Mouse (Mus musculus) ES-Bruce4 (cell line): ENCODE data around the gene Wdr45b. TPM values are rescaled to one million over a fixed set of nuclear protein-coding genes. Genes with fewer than 3 reads are reported as not detected.
A peak's percentile ranks its signal among the peaks of the same experiment; 100 is the strongest.

Source experiments
- H3K27ac ChIP-seq: 2 replicates; pipeline ENCODE4 v1.5.1; 2012; ENCODE audit warnings: low read length, inconsistent platforms; ENCODE audit not compliant: insufficient read depth
- H3K27me3 ChIP-seq: 2 replicates; pipeline ENCODE4 v1.6.1; 2012; ENCODE audit warnings: mild to moderate bottlenecking, low read length, inconsistent platforms; ENCODE audit not compliant: control insufficient read depth, poor library complexity, insufficient read depth, severe bottlenecking
- H3K36me3 ChIP-seq: 2 replicates; pipeline ENCODE4 v1.6.1; 2012; ENCODE audit warnings: inconsistent platforms, mild to moderate bottlenecking, low read length, moderate library complexity; ENCODE audit not compliant: control insufficient read depth, poor library complexity, insufficient read depth, severe bottlenecking
- H3K4me1 ChIP-seq: one replicate; pipeline ENCODE4 v1.8.1; 2011; ENCODE audit warnings: low read length; ENCODE audit not compliant: control insufficient read depth, insufficient read depth
- H3K4me3 ChIP-seq: 2 replicates; pipeline ENCODE4 v1.5.1; 2011; ENCODE audit warnings: low read depth, mild to moderate bottlenecking, low read length
- H3K9ac ChIP-seq: 2 replicates; pipeline ENCODE4 v1.6.1; 2012; ENCODE audit warnings: low read depth, mild to moderate bottlenecking, inconsistent platforms; ENCODE audit not compliant: poor library complexity, severe bottlenecking
- H3K9me3 ChIP-seq: replicated peaks from 2 replicates; pipeline ENCODE4 v1.6.1; 2012; ENCODE audit warnings: mild to moderate bottlenecking, low read length, inconsistent platforms; ENCODE audit not compliant: control insufficient read depth, poor library complexity, insufficient read depth, severe bottlenecking
- CTCF ChIP-seq: IDR thresholded peaks from one replicate; pipeline ENCODE4 v1.8.1; 2011; ENCODE audit warnings: low read depth, low read length
- EP300 ChIP-seq: IDR thresholded peaks from 2 replicates; pipeline ENCODE4 v1.6.1; 2011; ENCODE audit warnings: low read depth, low read length; ENCODE audit not compliant: insufficient read depth
- POLR2A ChIP-seq: IDR thresholded peaks from one replicate; pipeline ENCODE4 v1.8.1; 2011; ENCODE audit warnings: low read length; ENCODE audit not compliant: insufficient read depth
- polyA plus RNA-seq: library from polyadenylated mRNA; stranded (reverse); fragments of >200 nt; gene quantifications from 2 replicates; pipeline ENCODE4 v1.2.4, GENCODE M21; 2011; ENCODE audit warnings: low read depth; ENCODE audit not compliant: missing spikeins, insufficient read depth, insufficient read length

Gene Wdr45b
- polyA plus RNA-seq: 80.8 and 81.1 TPM in 2 replicates

DNA sequence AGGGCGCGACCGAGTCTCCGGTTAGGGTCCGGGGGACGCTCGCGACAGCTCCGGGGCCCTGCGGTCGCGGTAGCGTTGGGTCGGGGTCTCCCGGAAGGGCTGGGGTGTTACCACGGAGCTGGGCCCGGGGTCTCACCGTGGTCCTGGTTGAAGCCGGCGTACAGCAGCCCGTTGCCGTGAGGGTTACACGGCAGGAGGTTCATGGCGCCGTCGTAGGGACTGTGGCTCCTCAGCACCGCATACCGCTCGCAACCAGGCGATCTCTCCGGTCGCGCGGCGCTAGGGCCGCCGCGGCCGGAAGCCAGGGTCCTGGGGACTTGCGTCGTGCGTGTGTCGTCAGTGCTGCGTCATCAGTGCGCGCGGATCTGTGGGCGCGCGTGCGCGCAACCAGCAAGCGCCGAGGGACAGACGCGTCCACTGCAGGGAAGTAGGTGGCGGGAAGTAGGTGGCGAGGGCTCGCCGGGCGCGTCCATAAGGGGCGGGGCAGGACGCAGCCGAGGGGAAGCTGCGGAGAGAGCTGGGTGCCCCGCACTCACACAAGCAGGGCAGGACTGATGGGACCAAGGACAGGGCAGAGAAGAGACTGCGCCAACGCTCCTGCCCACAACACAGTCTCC, at the start of gene Wdr45b:
Wdr45b (minus strand) TSS at position 355 of the 617 bp plus-strand sequence.
- TF ChIP-seq POLR2A: peak; percentile 16
- no peak for TF ChIP-seq CTCF
- no peak for TF ChIP-seq EP300
- Histone ChIP-seq H3K4me3 (peak within 1 kb of the TSS; percentile 82), H3K4me1 (no peaks in the 10 kb centered on the region), H3K36me3 (no peaks in the 10 kb centered on the region), H3K27me3 (no peaks in the 10 kb centered on the region), H3K9me3 (no peaks in the 10 kb centered on the region), H3K9ac (peak within 1 kb of the TSS; percentile 88), H3K27ac (no peak within 1 kb of the TSS)

DNA sequence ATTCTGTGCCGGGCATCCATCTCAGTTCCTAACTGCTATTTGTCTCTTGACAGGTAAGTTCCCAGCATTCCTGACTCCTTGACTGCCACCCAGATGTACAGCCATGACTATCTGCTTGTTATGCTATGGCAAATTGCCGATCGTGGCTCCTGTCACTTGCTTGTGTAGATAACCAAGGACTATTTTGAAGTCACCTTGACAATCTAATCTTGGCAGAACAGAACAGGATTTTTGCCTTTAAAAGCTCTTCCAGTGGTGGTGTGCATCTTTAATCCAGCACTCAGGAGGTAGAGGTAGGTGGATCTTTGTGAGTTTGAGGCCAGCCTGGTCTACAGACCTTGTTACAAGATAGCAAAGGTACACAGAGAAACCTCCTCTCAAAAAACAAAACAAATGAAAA, 38.2 kb upstream of the Wdr45b start:
- no peaks in the 10 kb centered on the region for H3K36me3 ChIP-seq
- no peaks in the 10 kb centered on the region for H3K27me3 ChIP-seq
- peaks cover 2% of the 10 kb centered on the region for H3K4me1 ChIP-seq
- TF ChIP-seq CTCF (no peak), POLR2A (no peak)
- H3K9me3 ChIP-seq: no peaks in the 10 kb centered on the region
- H3K4me3 ChIP-seq: no peak overlapping the region
- H3K27ac ChIP-seq: no peak overlapping the region
- H3K9ac ChIP-seq: no peak overlapping the region

- no peak for TF ChIP-seq EP300
- no peak for TF ChIP-seq CTCF
- no peak for TF ChIP-seq POLR2A
- Histone ChIP-seq H3K27me3 (no peaks in the 10 kb centered on the region), H3K4me3 (no peak overlapping the region)
These were observed 36.5 kb upstream of the Wdr45b start for GRCm38 (mm10) chr11:121390793-121391192.

GRCm38 (mm10) chr11:121388554-121388945, 34.3 kb upstream of the Wdr45b start:
- Histone ChIP-seq H3K27me3 (no peaks in the 10 kb centered on the region), H3K4me3 (peak overlapping the region; percentile 5; the same call in 1 of the 2 replicates), H3K9me3 (no peaks in the 10 kb centered on the region), H3K27ac (no peak overlapping the region), H3K9ac (no peak overlapping the region), H3K36me3 (no peaks in the 10 kb centered on the region), H3K4me1 (peaks cover 2% of the 10 kb centered on the region)
- TF ChIP-seq CTCF (no peak), EP300 (no peak), POLR2A (no peak)

More at GRCm38 (mm10) chr11:121390793-121391192, 36.5 kb upstream of the Wdr45b start:
- H3K27ac ChIP-seq: no peak overlapping the region
- no peaks in the 10 kb centered on the region for H3K36me3 ChIP-seq
- H3K9me3 ChIP-seq: no peaks in the 10 kb centered on the region
- H3K4me1 ChIP-seq: peaks cover 2% of the 10 kb centered on the region
- no peak overlapping the region for H3K9ac ChIP-seq

- Histone ChIP-seq H3K4me1 (peaks cover 2% of the 10 kb centered on the region), H3K27ac (no peak within 1 kb of the TSS), H3K36me3 (no peaks in the 10 kb centered on the region), H3K27me3 (no peaks in the 10 kb centered on the region), H3K9me3 (no peaks in the 10 kb centered on the region), H3K9ac (0 out of 2 replicates have a peak within 1 kb of the TSS, but pooled peaks have one; percentile 7), H3K4me3 (peak within 1 kb of the TSS; percentile 60)
- TF ChIP-seq EP300: no peak
- no peak for TF ChIP-seq POLR2A
- no peak for TF ChIP-seq CTCF
These were observed 33.7 kb upstream of the Wdr45b start, which contains the start of gene Rab40b for GRCm38 (mm10) chr11:121387750-121388553. Gene Rab40b, minus strand, starts transcription at chr11:121388251.

GRCm38 (mm10) chr11:121380294-121380693, 26.0 kb upstream of the Wdr45b start:
- no peaks in the 10 kb centered on the region for H3K36me3 ChIP-seq
- H3K9me3 ChIP-seq: no peaks in the 10 kb centered on the region; the same call in 1 of the 2 replicates
- H3K4me1 ChIP-seq: no peaks in the 10 kb centered on the region
- H3K4me3 ChIP-seq: no peak overlapping the region
- H3K9ac ChIP-seq: no peak overlapping the region
- no peaks in the 10 kb centered on the region for H3K27me3 ChIP-seq
- TF ChIP-seq POLR2A (no peak), CTCF (no peak), EP300 (no peak)
- no peak overlapping the region for H3K27ac ChIP-seq
